Mouse (Mus musculus): ENCODE results near the gene Slc1a5.
A peak's percentile ranks its signal among the peaks of the same experiment; 100 is the strongest.

Slc1a5 gene

DNA sequence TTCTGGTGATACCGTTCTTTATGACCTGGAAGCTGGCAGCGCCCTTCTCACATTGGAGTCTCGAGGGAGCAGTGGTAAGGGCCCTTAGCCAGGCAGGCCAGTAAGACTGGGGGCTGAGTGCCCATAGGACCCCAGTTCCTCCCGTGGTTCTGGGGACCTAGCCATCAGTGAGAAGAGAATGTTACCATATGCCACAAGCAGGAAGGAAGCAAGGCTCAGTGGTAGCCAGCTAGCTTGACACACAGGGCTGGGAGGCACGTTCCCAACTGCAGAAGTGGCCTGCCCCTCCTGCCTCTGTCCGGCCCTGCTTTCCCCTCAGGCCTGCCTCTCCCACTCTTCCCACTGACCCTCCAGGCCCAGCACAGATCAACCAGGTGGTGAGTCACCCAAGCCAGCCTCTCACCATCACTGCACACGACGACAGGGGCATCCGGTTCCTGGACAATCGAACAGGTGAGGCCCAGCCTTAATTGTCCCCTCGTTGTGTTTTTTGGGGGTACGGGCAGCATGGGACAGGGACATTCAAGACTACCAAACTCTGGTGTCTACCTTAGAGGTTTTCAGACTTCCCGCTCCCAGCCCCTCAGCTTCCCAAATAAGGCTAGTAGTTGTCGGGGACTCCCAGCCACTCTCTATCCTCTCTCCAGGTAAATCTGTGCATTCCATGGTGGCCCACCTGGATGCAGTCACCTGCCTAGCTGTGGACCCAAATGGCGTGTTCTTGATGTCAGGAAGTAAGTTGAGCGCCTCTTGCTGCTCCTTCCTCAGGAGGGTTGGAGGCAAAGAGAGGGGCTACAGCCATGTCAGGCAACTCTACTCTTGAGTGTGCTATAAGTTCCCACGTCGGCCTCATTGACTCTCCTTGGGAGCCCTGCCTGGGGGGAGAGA, 57.0 kb downstream of the Slc1a5 start:
- Histone ChIP-seq H3K27me3 (ENCODE audit: insufficient read depth, low read length) (peaks cover 2% of the 10 kb centered on the region), H3K4me1 (replicated peaks; ENCODE audit: low read depth, low read length) (peaks cover 44% of the 10 kb centered on the region), H3K36me3 (ENCODE audit: insufficient read depth, low read length) (peaks cover 80% of the 10 kb centered on the region), H3K4me3 (replicated peaks; ENCODE audit: low read length) (no peak overlapping the region), H3K9me3 (ENCODE audit: low read length) (no peaks in the 10 kb centered on the region)
- TF ChIP-seq NANOG (IDR thresholded peaks at IDR 0.05; ENCODE audit: borderline replicate concordance, low read length): no peak
- no peak for TF ChIP-seq POU5F1 (IDR thresholded peaks at IDR 0.05; ENCODE audit: borderline replicate concordance, low read length)
- no peak for TF ChIP-seq CTCF (conservative IDR thresholded peaks at IDR 0.05; ENCODE audit: low read length)

DNA sequence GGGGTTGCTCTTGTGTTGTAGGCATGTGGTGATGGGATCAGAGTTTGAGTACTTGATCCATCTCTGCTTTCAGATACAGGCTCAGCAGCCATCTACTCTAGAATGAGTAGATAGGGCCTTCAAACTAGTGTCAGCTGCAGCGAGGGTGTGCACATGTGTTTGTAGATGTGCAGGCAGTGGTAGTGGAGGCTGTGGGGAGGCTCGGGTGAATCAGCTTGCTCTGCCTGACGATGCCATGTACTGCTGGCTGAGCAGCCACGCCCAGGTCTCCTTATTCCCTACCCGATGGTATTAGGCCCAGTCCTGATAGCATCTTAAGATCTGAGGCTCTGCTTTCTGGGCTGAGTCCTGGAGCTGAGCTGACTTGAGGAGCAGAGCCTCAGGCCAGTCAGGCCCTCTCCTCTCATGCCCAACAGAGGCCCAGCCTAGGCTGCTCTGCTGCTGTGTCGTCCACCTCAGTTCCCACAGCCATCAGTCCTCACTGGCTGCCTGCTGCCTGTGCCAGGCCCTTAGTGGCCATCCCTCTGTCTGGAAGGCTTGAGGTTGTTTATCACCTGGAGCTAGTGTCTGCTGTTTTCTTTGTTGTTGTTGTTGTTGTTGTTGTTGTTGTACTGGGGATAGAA, 57.8 kb downstream of the Slc1a5 start:
- H3K36me3 ChIP-seq (ENCODE audit: insufficient read depth, low read length): peaks cover 73% of the 10 kb centered on the region
- no peaks in the 10 kb centered on the region for H3K9me3 ChIP-seq (ENCODE audit: low read length)
- peaks cover 52% of the 10 kb centered on the region for H3K4me1 ChIP-seq (replicated peaks; ENCODE audit: low read depth, low read length)
- TF ChIP-seq POU5F1 (IDR thresholded peaks at IDR 0.05; ENCODE audit: borderline replicate concordance, low read length) (no peak), CTCF (conservative IDR thresholded peaks at IDR 0.05; ENCODE audit: low read length) (no peak), NANOG (IDR thresholded peaks at IDR 0.05; ENCODE audit: borderline replicate concordance, low read length) (no peak)
- H3K27me3 ChIP-seq (ENCODE audit: insufficient read depth, low read length): peaks cover 10% of the 10 kb centered on the region
- H3K4me3 ChIP-seq (replicated peaks; ENCODE audit: low read length): no peak overlapping the region

DNA sequence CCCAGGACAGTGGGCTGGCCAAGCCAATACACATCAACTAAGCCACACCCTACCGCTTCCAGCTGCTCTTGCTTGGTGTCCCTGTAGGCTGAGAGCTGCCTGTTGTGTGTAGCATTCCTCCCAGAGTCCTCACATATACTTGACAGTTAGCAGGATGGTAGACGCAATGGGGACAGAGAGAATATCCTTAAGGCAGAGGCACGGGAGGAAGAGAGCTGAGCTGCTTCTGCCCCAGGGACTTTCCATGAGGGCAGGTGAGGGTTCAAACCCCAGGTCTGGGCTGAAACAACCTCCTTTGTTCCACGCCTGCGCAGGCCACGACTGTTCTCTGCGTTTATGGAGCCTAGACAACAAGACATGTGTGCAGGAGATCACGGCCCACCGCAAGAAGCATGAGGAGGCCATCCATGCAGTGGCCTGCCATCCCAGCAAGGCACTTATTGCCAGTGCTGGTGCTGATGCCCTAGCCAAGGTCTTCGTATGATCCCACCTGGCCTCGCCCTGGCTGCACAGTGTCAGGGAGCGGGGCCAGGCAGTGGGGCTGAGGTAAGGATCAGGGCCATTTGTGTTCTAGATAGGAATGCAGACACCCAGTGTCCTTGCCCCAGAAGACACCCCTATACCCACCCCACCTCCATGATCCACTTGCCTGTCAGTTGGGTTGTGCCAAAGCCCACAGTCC, 58.4 kb downstream of the Slc1a5 start:
- Histone ChIP-seq H3K4me1 (replicated peaks; ENCODE audit: low read depth, low read length) (peaks cover 58% of the 10 kb centered on the region), H3K4me3 (replicated peaks; ENCODE audit: low read length) (no peak overlapping the region), H3K27me3 (ENCODE audit: insufficient read depth, low read length) (peaks cover 16% of the 10 kb centered on the region), H3K9me3 (ENCODE audit: low read length) (no peaks in the 10 kb centered on the region), H3K36me3 (ENCODE audit: insufficient read depth, low read length) (peaks cover 66% of the 10 kb centered on the region)
- no peak for TF ChIP-seq CTCF (conservative IDR thresholded peaks at IDR 0.05; ENCODE audit: low read length)
- no peak for TF ChIP-seq NANOG (IDR thresholded peaks at IDR 0.05; ENCODE audit: borderline replicate concordance, low read length)
- no peak for TF ChIP-seq POU5F1 (IDR thresholded peaks at IDR 0.05; ENCODE audit: borderline replicate concordance, low read length)

DNA sequence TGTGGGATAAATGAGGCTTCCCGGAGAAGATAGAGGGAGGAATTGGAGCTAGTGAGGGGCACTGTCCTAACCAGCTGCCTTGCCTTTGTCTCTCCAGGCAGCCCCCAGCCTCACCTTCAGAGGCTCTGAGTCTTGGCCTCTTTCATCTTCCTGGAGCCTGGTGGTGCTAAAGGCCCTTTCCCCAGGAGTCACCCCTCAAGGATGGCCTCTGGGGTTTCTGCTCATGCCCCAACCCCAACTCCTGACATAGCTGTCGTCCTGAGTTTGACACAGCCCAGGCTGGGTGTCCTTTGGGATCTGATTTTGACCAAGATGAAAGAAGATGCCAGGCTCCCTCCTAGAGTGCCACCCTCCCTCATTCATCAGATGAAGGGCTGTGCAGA, 59.0 kb downstream of the Slc1a5 start:
- peaks cover 63% of the 10 kb centered on the region for H3K4me1 ChIP-seq (replicated peaks; ENCODE audit: low read depth, low read length)
- H3K36me3 ChIP-seq (ENCODE audit: insufficient read depth, low read length): peaks cover 62% of the 10 kb centered on the region
- TF ChIP-seq POU5F1 (IDR thresholded peaks at IDR 0.05; ENCODE audit: borderline replicate concordance, low read length): no peak
- TF ChIP-seq NANOG (IDR thresholded peaks at IDR 0.05; ENCODE audit: borderline replicate concordance, low read length): no peak
- no peak for TF ChIP-seq CTCF (conservative IDR thresholded peaks at IDR 0.05; ENCODE audit: low read length)
- peaks cover 22% of the 10 kb centered on the region for H3K27me3 ChIP-seq (ENCODE audit: insufficient read depth, low read length)
- no peak overlapping the region for H3K4me3 ChIP-seq (replicated peaks; ENCODE audit: low read length)
- H3K9me3 ChIP-seq (ENCODE audit: low read length): no peaks in the 10 kb centered on the region

DNA sequence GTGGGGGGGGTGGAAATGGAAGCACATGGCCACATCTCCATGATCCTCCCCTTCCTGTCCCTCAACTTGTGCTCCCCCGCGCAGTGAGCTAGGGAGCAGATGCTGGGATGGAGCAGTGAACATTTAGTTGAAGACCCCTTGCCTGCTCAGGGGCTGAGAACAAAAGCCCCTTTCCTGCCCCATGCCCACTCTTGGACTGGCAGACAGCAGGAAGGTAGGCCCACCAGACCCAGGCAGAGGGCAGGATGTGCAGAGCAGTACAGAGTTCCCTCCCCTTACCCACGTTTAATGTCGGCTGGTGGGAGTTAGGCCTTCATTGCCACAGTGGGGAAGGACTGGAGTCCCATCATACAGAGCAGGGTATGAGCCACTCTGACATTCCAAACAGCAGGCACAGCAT, 59.9 kb downstream of the Slc1a5 start:
- peaks cover 28% of the 10 kb centered on the region for H3K27me3 ChIP-seq (ENCODE audit: insufficient read depth, low read length)
- H3K36me3 ChIP-seq (ENCODE audit: insufficient read depth, low read length): peaks cover 59% of the 10 kb centered on the region
- TF ChIP-seq NANOG (IDR thresholded peaks at IDR 0.05; ENCODE audit: borderline replicate concordance, low read length) (no peak), POU5F1 (IDR thresholded peaks at IDR 0.05; ENCODE audit: borderline replicate concordance, low read length) (no peak), CTCF (conservative IDR thresholded peaks at IDR 0.05; ENCODE audit: low read length) (no peak)
- H3K4me1 ChIP-seq (replicated peaks; ENCODE audit: low read depth, low read length): peaks cover 73% of the 10 kb centered on the region
- no peaks in the 10 kb centered on the region for H3K9me3 ChIP-seq (ENCODE audit: low read length)
- H3K4me3 ChIP-seq (replicated peaks; ENCODE audit: low read length): no peak overlapping the region

DNA sequence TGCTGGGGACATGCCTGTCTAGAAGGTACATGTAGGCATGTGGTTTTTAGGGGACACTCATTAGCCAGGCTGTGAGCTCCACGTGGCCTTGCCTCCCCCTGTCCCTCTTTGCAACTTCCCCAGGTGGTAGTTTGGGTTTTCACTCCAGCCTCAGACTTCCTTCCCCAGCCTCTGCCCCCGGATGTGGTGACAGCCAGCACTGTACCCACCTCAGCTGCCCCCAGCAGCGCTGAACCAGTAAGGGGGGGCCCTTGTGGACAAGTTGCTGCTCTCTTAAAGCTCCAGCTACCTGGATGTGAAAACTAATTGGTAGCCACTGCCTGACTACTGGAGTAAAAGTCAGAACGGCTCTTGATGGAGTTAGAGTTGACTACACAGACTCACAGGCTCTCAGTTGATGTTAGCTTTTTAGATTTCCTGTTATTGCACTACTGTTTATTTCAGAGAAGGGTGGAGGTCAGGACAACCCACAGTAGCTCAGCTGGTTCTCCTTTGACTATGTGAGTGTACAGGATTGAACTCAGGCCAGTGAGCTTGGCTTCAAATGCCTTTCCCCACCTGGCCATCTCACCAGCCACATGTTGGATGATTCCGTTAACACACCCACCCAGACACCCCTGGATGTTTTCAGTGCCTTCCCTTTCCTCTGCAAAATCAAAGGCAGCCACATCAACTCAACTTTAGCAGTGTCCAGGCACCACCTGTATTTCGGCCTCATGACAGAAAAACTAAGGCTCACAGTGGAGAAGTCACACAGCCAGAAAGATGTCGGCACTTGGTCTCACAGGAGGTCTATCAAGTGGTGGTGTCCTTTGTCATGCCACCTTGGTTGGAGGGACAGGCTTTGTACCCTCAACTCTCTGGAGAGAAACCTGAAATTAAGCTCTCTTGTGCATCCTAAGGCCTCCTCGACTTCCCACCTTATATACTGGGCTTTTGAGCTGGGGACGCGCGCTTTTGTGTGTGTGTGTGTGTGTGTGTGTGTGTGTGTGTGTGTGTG, 60.7 kb downstream of the Slc1a5 start:
- peaks cover 74% of the 10 kb centered on the region for H3K4me1 ChIP-seq (replicated peaks; ENCODE audit: low read depth, low read length)
- H3K27me3 ChIP-seq (ENCODE audit: insufficient read depth, low read length): peaks cover 28% of the 10 kb centered on the region
- TF ChIP-seq POU5F1 (IDR thresholded peaks at IDR 0.05; ENCODE audit: borderline replicate concordance, low read length): no peak
- TF ChIP-seq CTCF (conservative IDR thresholded peaks at IDR 0.05; ENCODE audit: low read length): no peak
- TF ChIP-seq NANOG (IDR thresholded peaks at IDR 0.05; ENCODE audit: borderline replicate concordance, low read length): no peak
- H3K4me3 ChIP-seq (replicated peaks; ENCODE audit: low read length): peak overlapping the region; percentile 84
- no peaks in the 10 kb centered on the region for H3K9me3 ChIP-seq (ENCODE audit: low read length)
- H3K36me3 ChIP-seq (ENCODE audit: insufficient read depth, low read length): peaks cover 54% of the 10 kb centered on the region

DNA sequence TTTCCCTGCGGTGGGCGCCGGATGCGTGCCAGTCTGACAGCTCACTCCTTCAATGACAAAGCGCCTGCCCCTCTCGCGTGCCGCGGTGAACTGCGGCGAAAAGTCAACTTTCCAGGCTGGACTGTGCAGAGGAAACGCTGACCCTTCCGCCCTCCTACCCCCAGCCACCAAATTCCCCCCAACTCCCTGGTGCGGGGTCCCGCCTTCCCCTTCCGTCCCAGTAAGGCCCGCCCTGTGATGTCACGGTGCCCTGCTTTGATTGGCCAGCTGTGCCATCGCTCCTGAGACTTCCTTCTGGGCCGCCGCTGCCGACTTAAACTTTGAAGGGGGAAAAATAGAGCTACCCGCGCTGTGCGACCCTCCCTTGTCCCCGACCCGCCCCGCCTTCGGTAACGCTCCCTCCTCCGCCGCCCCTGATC, 61.5 kb downstream of the Slc1a5 start, which contains the start of gene Prkd2:
TSS of gene Prkd2 (plus strand) at position 258 of the 419 bp plus-strand sequence.
- H3K4me3 ChIP-seq (replicated peaks; ENCODE audit: low read length): peak within 1 kb of the TSS; percentile 84
- peaks cover 46% of the 10 kb centered on the region for H3K36me3 ChIP-seq (ENCODE audit: insufficient read depth, low read length)
- H3K27me3 ChIP-seq (ENCODE audit: insufficient read depth, low read length): peaks cover 35% of the 10 kb centered on the region
- no peak for TF ChIP-seq NANOG (IDR thresholded peaks at IDR 0.05; ENCODE audit: borderline replicate concordance, low read length)
- TF ChIP-seq POU5F1 (IDR thresholded peaks at IDR 0.05; ENCODE audit: borderline replicate concordance, low read length): no peak
- TF ChIP-seq CTCF (conservative IDR thresholded peaks at IDR 0.05; ENCODE audit: low read length): no peak
- H3K4me1 ChIP-seq (replicated peaks; ENCODE audit: low read depth, low read length): peaks cover 77% of the 10 kb centered on the region
- no peaks in the 10 kb centered on the region for H3K9me3 ChIP-seq (ENCODE audit: low read length)
